Mouse (Mus musculus) effector memory CD4-positive, alpha-beta T cell, adult 7 months (primary cell): ENCODE measurements around the gene Kifc3. TPM values are rescaled to one million over a fixed set of nuclear protein-coding genes. Genes with fewer than 3 reads are reported as not detected.

Experiments
- polyA plus RNA-seq: library from polyadenylated mRNA; unstranded; fragments of 100-300 nt; shearing (Covaris generic); gene quantifications from one replicate; pipeline ENCODE4 v1.2.1, GENCODE M21; 2017

The Kifc3 gene
- polyA plus RNA-seq = 0.39 TPM

GRCm38 (mm10) chr8:95202649-95203275 lies at the start of gene Kifc3:
TSS of gene Kifc3 (minus strand) at chr8:95202812.

GRCm38 (mm10) chr8:95080381-95081341 lies 122.0 kb downstream of the Kifc3 start, which contains the start of gene Katnb1:
TSS of gene Katnb1 (plus strand) at chr8:95081186.

GRCm38 (mm10) chr8:95054927-95055510 lies 147.6 kb downstream of the Kifc3 start, which contains the start of gene Drc7:
TSS of gene Drc7 (plus strand) at chr8:95055103.

Other genes starting within 250 kb of the Kifc3 start
- not detected for gene Adgrg1, start 228.1 kb downstream of the Kifc3 start, polyA plus RNA-seq
- 4.8 TPM for gene Adgrg3, start 185.1 kb downstream of the Kifc3 start, polyA plus RNA-seq
- gene Drc7, start 147.7 kb downstream of the Kifc3 start, polyA plus RNA-seq = 0.39 TPM
- gene Katnb1, start 121.6 kb downstream of the Kifc3 start, polyA plus RNA-seq = 34.7 TPM
- gene Cngb1, start 103.8 kb upstream of the Kifc3 start, polyA plus RNA-seq = 0.13 TPM
- not detected for gene Tepp, start 107.8 kb upstream of the Kifc3 start, polyA plus RNA-seq
- gene Zfp319, start 129.1 kb upstream of the Kifc3 start, polyA plus RNA-seq = 5.9 TPM
- 52.2 TPM for gene Usb1, start 129.5 kb upstream of the Kifc3 start, polyA plus RNA-seq
- 0.27 TPM for gene Mmp15, start 149.5 kb upstream of the Kifc3 start, polyA plus RNA-seq
- gene Cfap20, start 232.1 kb upstream of the Kifc3 start, polyA plus RNA-seq = 36.4 TPM